ENCODE assay signal across 10 mouse cellular contexts in genomic region chr2:162908052-162908491, GRCm38 (mm10). TPM values are rescaled to one million over a fixed set of nuclear protein-coding genes. Genes with fewer than 3 reads are reported as not detected.
DNase-seq lines count a peak whose midpoint lies in the region; ATAC-seq and TF ChIP-seq lines count a peak whose summit lies in the region.
"Had no signal": no experiment of that assay in that cellular context is flagged by ENCODE, and none has a peak within 500 bp of the region (broad histone marks: within the 10 kb centered on the region; RNA-seq: fewer than 3 reads in every experiment).

No protein-coding gene starts in this region.

- no peak for ATAC-seq in intestine, postnatal 0 days
- ATAC-seq in intestine, embryonic 15.5 days: no peak; the same call in 1 of the 2 replicates
- ATAC-seq in heart, postnatal 0 days (ENCODE audit: insufficient read depth, low read depth): no peak
- ATAC-seq in midbrain, postnatal 0 days (ENCODE audit: low FRiP score): no peak
- ATAC-seq in inflammation-experienced regulatory T-cells, adult 6 months: no peak
- no peak for ATAC-seq in megakaryocyte-erythroid progenitor cell, adult 5-6 weeks (replicated peaks; ENCODE audit: low FRiP score, low TSS enrichment, poor library complexity, severe bottlenecking)

- H3K27ac ChIP-seq in intestine, postnatal 0 days (ENCODE audit: low read depth, low read length): no peak overlapping the region
- no peak overlapping the region for H3K27ac ChIP-seq in intestine, embryonic 15.5 days
- H3K27ac ChIP-seq in heart, postnatal 0 days (ENCODE audit: low read depth): no peak overlapping the region
- H3K27ac ChIP-seq in midbrain, postnatal 0 days (ENCODE audit: low read depth, low read length): no peak overlapping the region; the same call in 1 of the 2 replicates

- TF ChIP-seq CTCF in intestine, postnatal 0 days (IDR thresholded peaks at IDR 0.05; ENCODE audit: low read depth): peak; percentile 45
- TF ChIP-seq CTCF in heart, postnatal 0 days (IDR thresholded peaks at IDR 0.05; ENCODE audit: low read depth): peak; percentile 29; the same call in 1 of the 2 replicates
- peak; percentile 63 for TF ChIP-seq CTCF in midbrain, postnatal 0 days (IDR thresholded peaks at IDR 0.05)

- no peak overlapping the region for H3K4me2 ChIP-seq in intestine, postnatal 0 days (replicated peaks; ENCODE audit: low read depth)
- no peak overlapping the region for H3K4me2 ChIP-seq in intestine, embryonic 15.5 days (replicated peaks)
- peak overlapping the region; percentile 23; the same call in 1 of the 2 replicates for H3K4me2 ChIP-seq in heart, postnatal 0 days (ENCODE audit: low read depth, low read length)
- H3K4me2 ChIP-seq in midbrain, postnatal 0 days (ENCODE audit: low read depth, low read length, poor library complexity, severe bottlenecking): no peak overlapping the region

- no peaks in the 10 kb centered on the region for H3K9me3 ChIP-seq in intestine, postnatal 0 days (ENCODE audit: control insufficient read depth)
- H3K9me3 ChIP-seq in intestine, embryonic 15.5 days: no peaks in the 10 kb centered on the region
- no peaks in the 10 kb centered on the region for H3K9me3 ChIP-seq in heart, postnatal 0 days (replicated peaks; ENCODE audit: control insufficient read depth, low read length)
- no peaks in the 10 kb centered on the region for H3K9me3 ChIP-seq in midbrain, postnatal 0 days (ENCODE audit: low read length)

- WGBS in intestine, postnatal 0 days: 48% methylated on average over 16 of the region's 16 CpGs
- WGBS in intestine, embryonic 15.5 days: 58% methylated on average over 16 of the region's 16 CpGs
- WGBS in heart, postnatal 0 days: 30% methylated on average over 16 of the region's 16 CpGs
- WGBS in midbrain, postnatal 0 days: 37% methylated on average over 16 of the region's 16 CpGs

- H3K27me3 ChIP-seq in intestine, postnatal 0 days (replicated peaks; ENCODE audit: control insufficient read depth, insufficient read depth, low read length): no peaks in the 10 kb centered on the region
- H3K27me3 ChIP-seq in intestine, embryonic 15.5 days (replicated peaks): no peaks in the 10 kb centered on the region
- no peaks in the 10 kb centered on the region for H3K27me3 ChIP-seq in heart, postnatal 0 days (ENCODE audit: control insufficient read depth, insufficient read depth, low read length)
- H3K27me3 ChIP-seq in midbrain, postnatal 0 days (ENCODE audit: insufficient read depth, low read length): no peaks in the 10 kb centered on the region

- DNase-seq in cerebellum, adult 11-12 months: peak; percentile 71
- DNase-seq in heart, postnatal 0 days (ENCODE audit: low spot score): no peak
- DNase-seq in midbrain, postnatal 0 days (ENCODE audit: low spot score): peak; percentile 62
- no peak for DNase-seq in thymus, adult 18-20 months
- DNase-seq: lung, postnatal 14 days; thymus, postnatal 25 days had no signal

- no peaks in the 10 kb centered on the region for H3K36me3 ChIP-seq in intestine, postnatal 0 days (ENCODE audit: control insufficient read depth, insufficient read depth)
- no peaks in the 10 kb centered on the region for H3K36me3 ChIP-seq in intestine, embryonic 15.5 days
- H3K36me3 ChIP-seq in heart, postnatal 0 days (replicated peaks; ENCODE audit: control insufficient read depth, insufficient read depth, low read length): no peaks in the 10 kb centered on the region
- no peaks in the 10 kb centered on the region for H3K36me3 ChIP-seq in midbrain, postnatal 0 days (ENCODE audit: insufficient read depth, low read length)

- no peak overlapping the region for H3K9ac ChIP-seq in intestine, postnatal 0 days (ENCODE audit: low read depth, low read length)
- H3K9ac ChIP-seq in intestine, embryonic 15.5 days: no peak overlapping the region
- no peak overlapping the region for H3K9ac ChIP-seq in heart, postnatal 0 days (replicated peaks; ENCODE audit: low read depth, low read length)
- H3K9ac ChIP-seq in midbrain, postnatal 0 days (replicated peaks; ENCODE audit: low read length, poor library complexity, severe bottlenecking): no peak overlapping the region

- H3K4me3 ChIP-seq in intestine, postnatal 0 days (ENCODE audit: low read depth, low read length): no peak overlapping the region
- no peak overlapping the region for H3K4me3 ChIP-seq in intestine, embryonic 15.5 days (replicated peaks)
- H3K4me3 ChIP-seq in heart, postnatal 0 days (ENCODE audit: low read depth, low read length): no peak overlapping the region
- no peak overlapping the region for H3K4me3 ChIP-seq in midbrain, postnatal 0 days (ENCODE audit: low read depth, low read length)

- TF ChIP-seq EP300 in heart, postnatal 0 days (IDR thresholded peaks at IDR 0.05; ENCODE audit: low read depth): no peak

- H3K4me1 ChIP-seq in intestine, postnatal 0 days (replicated peaks; ENCODE audit: control insufficient read depth, insufficient read depth, low read length): no peaks in the 10 kb centered on the region
- no peaks in the 10 kb centered on the region for H3K4me1 ChIP-seq in intestine, embryonic 15.5 days (replicated peaks)
- no peaks in the 10 kb centered on the region for H3K4me1 ChIP-seq in heart, postnatal 0 days (ENCODE audit: control insufficient read depth, insufficient read depth)
- no peaks in the 10 kb centered on the region for H3K4me1 ChIP-seq in midbrain, postnatal 0 days (ENCODE audit: insufficient read depth, low read length)

RNA-seq across cellular contexts. Expression of gene Srsf6, which starts 23.3 kb away (rescaled TPM):
- polyA plus RNA-seq in intestine, postnatal 0 days (2015; fragmentation: Nextera tagmentation; extraction: Ambion mirVana): 57.7 and 65.8 TPM in 2 replicates
- polyA plus RNA-seq in intestine, embryonic 15.5 days (2015; fragmentation: Nextera tagmentation; extraction: Ambion mirVana): 184 and 196 TPM in 2 replicates
- 71.6 and 76.9 TPM in 2 replicates for total RNA-seq in heart, postnatal 0 days (2014; rRNA removed; ENCODE audit: low replicate concordance)
- polyA plus RNA-seq in heart, postnatal 0 days (2015; fragmentation: Nextera tagmentation; extraction: Ambion mirVana): 45.8 and 59.2 TPM in 2 replicates
- total RNA-seq in midbrain, postnatal 0 days (2014; rRNA removed): 101 and 138 TPM in 2 replicates
- 134 and 135 TPM in 2 replicates for polyA plus RNA-seq in midbrain, postnatal 0 days (2015; fragmentation: Nextera tagmentation; extraction: Ambion mirVana)
- 10 to 100 TPM; 24.3 to 51.6 (median 44.5) TPM for polyA plus RNA-seq in inflammation-experienced regulatory T-cells, adult 6 months (2017; shearing (Covaris generic))
- 233 and 311 TPM in 2 replicates for total RNA-seq in megakaryocyte-erythroid progenitor cell, adult 5-6 weeks (2014; fragmentation: Nextera tagmentation)
- total RNA-seq in megakaryocyte-erythroid progenitor cell, adult 5-6 weeks (2017): 286 and 303 TPM in 2 replicates

RNA-seq across cellular contexts. Expression of gene L3mbtl1, which starts 35.2 kb away (rescaled TPM):
- polyA plus RNA-seq in intestine, postnatal 0 days (2015; fragmentation: Nextera tagmentation; extraction: Ambion mirVana): 0.04 and 0.25 TPM in 2 replicates
- 0.11 and 0.18 TPM in 2 replicates for polyA plus RNA-seq in intestine, embryonic 15.5 days (2015; fragmentation: Nextera tagmentation; extraction: Ambion mirVana)
- total RNA-seq in heart, postnatal 0 days (2014; rRNA removed; ENCODE audit: low replicate concordance): not detected in 2 replicates
- polyA plus RNA-seq in heart, postnatal 0 days (2015; fragmentation: Nextera tagmentation; extraction: Ambion mirVana): not detected in 2 replicates
- 16.9 and 21.1 TPM in 2 replicates for total RNA-seq in midbrain, postnatal 0 days (2014; rRNA removed)
- polyA plus RNA-seq in midbrain, postnatal 0 days (2015; fragmentation: Nextera tagmentation; extraction: Ambion mirVana): 10.2 and 11.9 TPM in 2 replicates
- under 1 TPM in 1 of 3 experiments, not detected in 2; 0.30 TPM for polyA plus RNA-seq in inflammation-experienced regulatory T-cells, adult 6 months (2017; shearing (Covaris generic))
- total RNA-seq in megakaryocyte-erythroid progenitor cell, adult 5-6 weeks (2014; fragmentation: Nextera tagmentation): 0.81 TPM in 1 of 2 replicates, not detected in the other
- total RNA-seq in megakaryocyte-erythroid progenitor cell, adult 5-6 weeks (2017): not detected in 2 replicates

Comparison
In these comparisons a context has a peak if more than half of its experiments do, and no peak if none do; other contexts are left out.
1. DNase-seq: peak in cerebellum, adult 11-12 months (single experiment) and midbrain, postnatal 0 days (single experiment); none in heart, postnatal 0 days (single experiment) and thymus, adult 18-20 months (0 of 2).
2. Peak in every context shown above with its lines, with median percentiles within 50 percentile points of each other: CTCF ChIP-seq.